Mouse (Mus musculus) spleen, adult 2 months (tissue): ENCODE measurements around the gene Arhgdig.

Experiments
- CTCF ChIP-seq: fragments of 200-500 bp; IDR thresholded peaks from 2 replicates; pipeline ENCODE4 v1.5.1; 2011; ENCODE audit warnings: mild to moderate bottlenecking, inconsistent platforms; ENCODE audit not compliant: insufficient read depth, insufficient read length, insufficient replicate concordance; ENCODE audit errors: extremely low read depth
- POLR2A ChIP-seq: fragments of 200-500 bp; IDR thresholded peaks from 2 replicates; pipeline ENCODE4 v1.6.1; 2011; ENCODE audit warnings: low read depth, low read length, inconsistent platforms

- TF ChIP-seq POLR2A: no peak
- no peak for TF ChIP-seq CTCF
Observed at GRCm38 (mm10) chr17:26240990-26241389, 33.4 kb upstream of the Arhgdig start.
